Mouse (Mus musculus) neutrophil, adult 83 days (primary cell): ENCODE results near the gene Trappc2. TPM values are rescaled to one million over a fixed set of nuclear protein-coding genes. Genes with fewer than 3 reads are reported as not detected.

Source experiments
- total RNA-seq, 2 experiments: library from RNA; stranded (reverse); gene quantifications; one replicate each; pipeline ENCODE4 v1.2.4; 2023

Trappc2 gene
- total RNA-seq, result 1 to 10 TPM; 7.1 to 7.2 TPM

DNA sequence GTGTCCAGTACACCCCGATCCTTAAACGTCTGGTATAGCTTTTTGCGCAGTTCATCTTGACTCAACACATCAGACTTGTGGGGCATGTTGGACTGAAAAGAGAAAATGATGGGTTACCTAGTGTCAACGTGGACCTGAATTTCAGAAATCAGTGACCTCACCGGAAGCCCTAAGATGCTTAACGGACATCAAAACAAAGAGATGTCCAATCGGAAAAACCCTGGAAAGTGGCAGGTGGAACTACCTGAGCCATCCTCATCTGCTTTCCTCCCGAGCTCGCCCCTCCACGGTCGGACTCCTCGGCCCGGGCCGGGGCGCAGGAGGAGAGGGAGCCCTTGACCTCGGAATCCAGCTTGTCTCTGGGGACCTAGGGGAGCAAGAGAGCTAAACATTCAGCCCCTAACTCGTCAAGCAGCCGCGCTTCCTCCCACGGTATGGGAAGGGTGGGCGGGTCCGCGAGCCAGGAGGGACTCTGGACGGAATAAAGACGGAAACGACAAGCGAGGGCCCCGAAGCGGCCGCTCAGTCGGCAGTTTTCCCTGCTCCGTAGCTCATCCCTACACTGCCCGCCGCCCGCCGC, at the start of gene Trappc2:
Trappc2 (plus strand) TSS at position 539 of the 580 bp plus-strand sequence.

DNA sequence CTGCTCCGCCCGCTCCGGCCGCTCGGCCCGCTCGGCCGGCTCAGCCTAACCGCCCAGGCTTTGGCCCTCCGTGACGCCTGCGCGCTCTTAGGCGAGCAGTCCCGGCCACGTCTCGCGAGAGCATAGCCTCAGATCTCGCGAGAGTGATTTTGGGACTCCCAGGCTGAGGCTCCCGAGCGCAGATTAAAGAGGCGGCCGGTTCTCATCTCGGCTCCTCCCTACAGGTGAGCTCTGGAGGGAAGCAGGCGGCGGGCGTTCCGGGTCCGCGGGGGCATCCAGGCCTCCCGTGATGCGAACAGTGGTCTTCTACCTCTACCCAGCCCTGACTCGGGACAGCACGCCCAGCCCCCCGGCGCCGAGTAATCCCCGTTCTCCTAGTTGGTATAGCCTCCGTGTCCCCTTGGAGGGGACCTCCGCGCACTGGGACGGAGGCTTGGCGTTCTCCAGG, 266 bp downstream of the Trappc2 start, which contains the start of gene Ofd1:
Ofd1 (minus strand) TSS at position 89 of the 448 bp plus-strand sequence.

DNA sequence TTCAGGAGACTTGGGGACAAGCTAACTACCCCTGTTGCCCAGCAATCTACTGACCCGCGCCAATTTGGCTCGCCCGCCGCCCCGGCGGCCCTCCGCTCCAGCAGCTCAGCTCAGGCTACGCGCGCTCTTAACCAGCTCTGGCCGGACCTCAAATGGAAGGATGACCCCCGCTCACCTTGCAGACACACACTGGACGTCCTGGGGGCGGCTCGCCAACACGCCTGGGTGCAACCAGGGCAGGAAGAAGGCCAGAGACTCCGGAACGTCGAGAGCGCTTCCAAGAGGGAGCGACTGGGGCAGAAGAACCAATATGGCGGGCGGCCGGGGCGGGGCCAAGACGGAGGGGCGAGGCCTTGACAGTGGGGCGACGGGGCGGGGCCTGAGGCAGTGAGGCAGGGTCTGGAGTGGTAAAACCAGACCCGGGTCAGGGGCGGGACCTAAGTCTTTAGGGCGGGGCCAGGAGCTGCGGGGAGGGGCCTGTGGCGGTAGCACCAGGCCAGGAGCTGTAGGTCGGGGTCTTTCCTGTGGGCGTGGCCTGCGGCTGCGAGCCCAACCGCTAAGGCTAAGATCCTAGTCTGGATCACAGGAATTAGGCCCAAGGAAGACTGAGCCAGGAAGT, 39.1 kb downstream of the Trappc2 start, which contains the start of gene Rab9:
Rab9 (minus strand) TSS at position 503 of the 619 bp plus-strand sequence.

Other genes with a start within 250 kb of the Trappc2 start
- gene Gpm6b, start 201.7 kb upstream of the Trappc2 start, total RNA-seq, result not detected
- gene Ofd1, start 130 bp downstream of the Trappc2 start, total RNA-seq, result 1 to 10 TPM; 6.4 to 6.8 TPM
- gene Rab9, start 39.3 kb downstream of the Trappc2 start, total RNA-seq, result 10 to 100 TPM; 15.6 to 16.3 TPM
- 1 to 10 TPM; 5.5 to 7.0 TPM for gene Tceanc, start 78.0 kb downstream of the Trappc2 start, total RNA-seq
- gene Egfl6, start 145.1 kb downstream of the Trappc2 start, total RNA-seq, result not detected